Mouse (Mus musculus): ENCODE measurements at regions not wholly inside any gene's neighbourhood (a gene's known extent, or its start where the extent isn't known, plus 50 kb on each side); places are given as distances from the start of the nearest gene placed in this dataset.

DNA sequence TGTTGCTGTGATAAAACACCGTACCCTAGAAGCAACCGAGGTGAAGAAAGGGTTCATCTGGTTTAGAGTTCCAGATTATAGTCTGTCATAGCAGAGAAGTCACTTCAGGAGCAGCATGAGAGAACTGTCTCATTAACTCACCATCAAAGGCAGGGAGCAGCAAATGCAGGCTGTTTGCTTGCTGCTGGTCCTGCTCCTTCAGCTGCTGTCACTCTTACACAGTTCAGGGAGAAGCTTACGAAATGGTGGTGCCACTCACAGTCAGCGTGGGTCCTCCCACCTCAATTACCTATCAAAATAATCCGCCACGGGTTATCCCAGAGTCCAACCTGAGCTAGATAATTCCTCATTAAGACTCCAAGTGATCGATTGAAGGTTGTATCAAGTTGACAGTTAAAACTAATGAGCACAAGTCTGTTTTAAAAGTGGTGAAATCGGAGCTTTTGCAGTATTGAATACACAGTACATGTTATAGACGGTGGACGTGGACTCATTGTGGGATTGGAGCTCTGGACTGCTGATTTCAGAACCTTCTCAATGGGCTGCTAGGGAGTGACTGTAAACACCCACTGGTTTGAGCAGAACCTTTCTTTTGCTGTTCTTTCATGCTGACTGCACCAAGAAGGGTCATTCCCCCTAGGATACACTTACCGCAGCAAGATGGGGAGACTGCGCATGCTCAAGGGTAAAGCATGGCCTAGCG, 87.4 kb upstream of the Stac start:
- no peaks in the 10 kb centered on the region for H3K4me1 ChIP-seq (ENCODE audit: control insufficient read depth in 1 of 2, insufficient read depth in 2 of 2)
- DNase-seq (ENCODE audit: extremely low read depth): no peak
- H3K4me3 ChIP-seq (replicated peaks in 1 of 3; ENCODE audit: low read depth in 2 of 3, low read length in 2 of 3, poor library complexity in 1 of 3): no peak overlapping the region
- no peaks in the 10 kb centered on the region for H3K79me2 ChIP-seq (replicated peaks; ENCODE audit: control insufficient read depth, extremely low read depth, insufficient read depth, poor library complexity, severe bottlenecking)
- H3K9me3 ChIP-seq (replicated peaks; ENCODE audit: low read length): peaks cover 43% of the 10 kb centered on the region
- H3K27me3 ChIP-seq (replicated peaks): no peaks in the 10 kb centered on the region
- no peaks in the 10 kb centered on the region for H3K36me3 ChIP-seq (replicated peaks in 1 of 2; ENCODE audit: control insufficient read depth in 1 of 2, insufficient read depth in 1 of 2, low read length in 1 of 2)
- H3K9ac ChIP-seq (ENCODE audit: insufficient read depth, low read depth): no peak overlapping the region
- dilution Hi-C loops (cut with MboI; ENCODE audit: extremely low pct_ligation_motif_present, extremely low pct_unique_long_range_greater_than_20kb, low sequenced_read_pairs): no loop called here
- H3K27ac ChIP-seq (ENCODE audit: insufficient read depth, low read depth): no peak overlapping the region
- in situ Hi-C loops (cut with MboI; ENCODE audit: low pct_ligation_motif_present, low pct_unique_long_range_greater_than_20kb, low sequenced_read_pairs): no loop called here
- no peak for TF ChIP-seq SMC3 (IDR thresholded peaks at IDR 0.05; ENCODE audit: low read depth, low read length)
- no peak for TF ChIP-seq PAX5 (IDR thresholded peaks at IDR 0.05; ENCODE audit: low read length)
- TF ChIP-seq HCFC1 (IDR thresholded peaks at IDR 0.05; ENCODE audit: low read depth, low read length): no peak
- no peak overlapping the region for H3K4me2 ChIP-seq (ENCODE audit: insufficient read depth, low read depth, poor library complexity, severe bottlenecking)

GRCm38 (mm10) chr9:111774229-111774628, 84.1 kb upstream of the Stac start:
- Histone ChIP-seq H3K9me3 (replicated peaks; ENCODE audit: low read length) (peaks cover 54% of the 10 kb centered on the region), H3K4me3 (replicated peaks in 1 of 3; ENCODE audit: low read depth in 2 of 3, low read length in 2 of 3, poor library complexity in 1 of 3) (no peak overlapping the region), H3K36me3 (replicated peaks in 1 of 2; ENCODE audit: control insufficient read depth in 1 of 2, insufficient read depth in 1 of 2, low read length in 1 of 2) (no peaks in the 10 kb centered on the region), H3K9ac (ENCODE audit: insufficient read depth, low read depth) (no peak overlapping the region), H3K4me2 (ENCODE audit: insufficient read depth, low read depth, poor library complexity, severe bottlenecking) (no peak overlapping the region), H3K27me3 (replicated peaks) (no peaks in the 10 kb centered on the region), H3K4me1 (ENCODE audit: control insufficient read depth in 1 of 2, insufficient read depth in 2 of 2) (no peaks in the 10 kb centered on the region), H3K79me2 (replicated peaks; ENCODE audit: control insufficient read depth, extremely low read depth, insufficient read depth, poor library complexity, severe bottlenecking) (no peaks in the 10 kb centered on the region), H3K27ac (ENCODE audit: insufficient read depth, low read depth) (no peak overlapping the region)
- no peak for TF ChIP-seq MAFK (IDR thresholded peaks at IDR 0.05; ENCODE audit: insufficient replicate concordance, low read length)
- no peak for TF ChIP-seq JUND (conservative IDR thresholded peaks at IDR 0.05; ENCODE audit: low read depth, low read length)
- TF ChIP-seq NELFE (IDR thresholded peaks at IDR 0.05; ENCODE audit: low read depth, low read length): no peak
- no peak for TF ChIP-seq UBTF (IDR thresholded peaks at IDR 0.05; ENCODE audit: low read depth, low read length)
- TF ChIP-seq JUN (IDR thresholded peaks at IDR 0.05; ENCODE audit: insufficient read depth, low read depth, low read length): no peak
- TF ChIP-seq E2F4 (IDR thresholded peaks at IDR 0.05; ENCODE audit: insufficient replicate concordance, low read depth, low read length): no peak
- no peak for TF ChIP-seq RAD21 (IDR thresholded peaks at IDR 0.05; ENCODE audit: low read depth, low read length)
- TF ChIP-seq ZMIZ1 (IDR thresholded peaks at IDR 0.05; ENCODE audit: low read depth, low read length): no peak
- dilution Hi-C loops (cut with MboI; ENCODE audit: extremely low pct_ligation_motif_present, extremely low pct_unique_long_range_greater_than_20kb, low sequenced_read_pairs): no loop called here
- in situ Hi-C loops (cut with MboI; ENCODE audit: low pct_ligation_motif_present, low pct_unique_long_range_greater_than_20kb, low sequenced_read_pairs): no loop called here
- no peak for DNase-seq (ENCODE audit: extremely low read depth)

GRCm38 (mm10) chr9:111762653-111763468, 72.7 kb upstream of the Stac start:
- in situ Hi-C loops (cut with MboI; ENCODE audit: low pct_ligation_motif_present, low pct_unique_long_range_greater_than_20kb, low sequenced_read_pairs) (no loop called here), dilution Hi-C loops (cut with MboI; ENCODE audit: extremely low pct_ligation_motif_present, extremely low pct_unique_long_range_greater_than_20kb, low sequenced_read_pairs) (no loop called here)
- no peak for DNase-seq (ENCODE audit: extremely low read depth)
- Histone ChIP-seq H3K4me2 (ENCODE audit: insufficient read depth, low read depth, poor library complexity, severe bottlenecking) (no peak overlapping the region), H3K27ac (ENCODE audit: insufficient read depth, low read depth) (no peak overlapping the region), H3K79me2 (replicated peaks; ENCODE audit: control insufficient read depth, extremely low read depth, insufficient read depth, poor library complexity, severe bottlenecking) (no peaks in the 10 kb centered on the region), H3K4me1 (ENCODE audit: control insufficient read depth in 1 of 2, insufficient read depth in 2 of 2) (no peaks in the 10 kb centered on the region), H3K9ac (ENCODE audit: insufficient read depth, low read depth) (no peak overlapping the region), H3K27me3 (replicated peaks) (no peaks in the 10 kb centered on the region), H3K36me3 (replicated peaks in 1 of 2; ENCODE audit: control insufficient read depth in 1 of 2, insufficient read depth in 1 of 2, low read length in 1 of 2) (no peaks in the 10 kb centered on the region), H3K9me3 (replicated peaks; ENCODE audit: low read length) (peaks cover 53% of the 10 kb centered on the region), H3K4me3 (replicated peaks in 1 of 3; ENCODE audit: low read depth in 2 of 3, low read length in 2 of 3, poor library complexity in 1 of 3) (no peak overlapping the region)
- TF ChIP-seq RCOR1 (conservative IDR thresholded peaks at IDR 0.05; ENCODE audit: low read depth, low read length) (no peak), JUND (conservative IDR thresholded peaks at IDR 0.05; ENCODE audit: low read depth, low read length) (no peak), MAFK (IDR thresholded peaks at IDR 0.05; ENCODE audit: insufficient replicate concordance, low read length) (no peak), HCFC1 (IDR thresholded peaks at IDR 0.05; ENCODE audit: low read depth, low read length) (no peak), TCF12 (IDR thresholded peaks at IDR 0.05; ENCODE audit: low read depth, low read length) (no peak), ZKSCAN1 (IDR thresholded peaks at IDR 0.05; ENCODE audit: borderline replicate concordance, low read depth, low read length) (no peak), POLR2A (IDR thresholded peaks at IDR 0.05; ENCODE audit: low read depth, low read length) (no peak), NELFE (IDR thresholded peaks at IDR 0.05; ENCODE audit: low read depth, low read length) (no peak), ELF1 (IDR thresholded peaks at IDR 0.05; ENCODE audit: low read depth, low read length) (no peak), CTCF (conservative IDR thresholded peaks at IDR 0.05 in 1 of 2, IDR thresholded peaks at IDR 0.05 in 1 of 2; ENCODE audit: low read depth in 2 of 2, low read length in 2 of 2) (no peak), USF2 (conservative IDR thresholded peaks at IDR 0.05; ENCODE audit: low read depth, low read length) (no peak), MXI1 (IDR thresholded peaks at IDR 0.05; ENCODE audit: low read depth, low read length) (no peak)
